Comparison of ENCODE assay signal across 10 mouse cellular contexts in genomic region chr17:70308364-70309231, GRCm38 (mm10).
DNase-seq lines count a peak whose midpoint lies in the region; ATAC-seq and TF ChIP-seq lines count a peak whose summit lies in the region.
"Had no signal": no experiment of that assay in that cellular context is flagged by ENCODE, and none has a peak within 500 bp of the region (broad histone marks: within the 10 kb centered on the region; RNA-seq: fewer than 3 reads in every experiment).

No protein-coding gene starts in this region.

- no peak for TF ChIP-seq POLR2A in thymus, adult 2 months (IDR thresholded peaks at IDR 0.05; ENCODE audit: control insufficient read depth, extremely low read depth, insufficient read depth, low read length, poor library complexity)

- peak; percentile 94 for ATAC-seq in frontal cortex, adult (ENCODE audit: low TSS enrichment)
- ATAC-seq in embryonic facial prominence, embryonic 11.5 days (replicated peaks; ENCODE audit: insufficient number of reproducible peaks, low FRiP score, low TSS enrichment, low read depth), result peak; percentile 44; the same call in 1 of the 2 replicates
- ATAC-seq in hindbrain, embryonic 16.5 days, result peak; percentile 60
- ATAC-seq in neural tube, embryonic 15.5 days (ENCODE audit: low FRiP score), result peak; percentile 63
- ATAC-seq: liver, postnatal 0 days; Patski had no signal

- TF ChIP-seq CTCF in thymus, adult 2 months (IDR thresholded peaks at IDR 0.05; ENCODE audit: borderline replicate concordance, control insufficient read depth, extremely low read depth, insufficient read depth, low read length, poor library complexity), result no peak

- DNase-seq in frontal cortex, postnatal 25 days (ENCODE audit: low spot score in 2 of 2), result no peak
- peak; percentile 38 for DNase-seq in embryonic facial prominence, embryonic 11.5 days (ENCODE audit: low spot score)
- DNase-seq in adrenal gland, adult 2 months, result no peak
- no peak for DNase-seq in thymus, adult 18-20 months
- no peak for DNase-seq in thymus, adult 2 months
- DNase-seq: liver, postnatal 0 days had no signal

- no peak overlapping the region for H3K9ac ChIP-seq in embryonic facial prominence, embryonic 11.5 days (replicated peaks; ENCODE audit: low read length)
- H3K9ac ChIP-seq in hindbrain, embryonic 16.5 days (ENCODE audit: low read depth, low read length), result no peak overlapping the region; the same call in 1 of the 2 replicates
- no peak overlapping the region for H3K9ac ChIP-seq in neural tube, embryonic 15.5 days (replicated peaks)
- H3K9ac ChIP-seq: liver, postnatal 0 days had no signal

- H3K4me1 ChIP-seq in embryonic facial prominence, embryonic 11.5 days (ENCODE audit: control insufficient read depth, insufficient read depth, low read length), result no peaks in the 10 kb centered on the region
- H3K4me1 ChIP-seq in hindbrain, embryonic 16.5 days (ENCODE audit: control insufficient read depth, insufficient read depth, low read depth, low read length), result peaks cover 2% of the 10 kb centered on the region
- peaks cover 18% of the 10 kb centered on the region for H3K4me1 ChIP-seq in neural tube, embryonic 15.5 days
- H3K4me1 ChIP-seq in thymus, adult 2 months (replicated peaks; ENCODE audit: control insufficient read depth, insufficient read depth, low read length), result no peaks in the 10 kb centered on the region

- H3K4me3 ChIP-seq in embryonic facial prominence, embryonic 11.5 days (ENCODE audit: low read depth, low read length), result no peak overlapping the region
- H3K4me3 ChIP-seq in hindbrain, embryonic 16.5 days (ENCODE audit: low read length), result no peak overlapping the region
- no peak overlapping the region for H3K4me3 ChIP-seq in neural tube, embryonic 15.5 days (replicated peaks)
- no peak overlapping the region for H3K4me3 ChIP-seq in thymus, adult 2 months (ENCODE audit: control insufficient read depth, insufficient read depth, low read length)

- no peaks in the 10 kb centered on the region for H3K36me3 ChIP-seq in embryonic facial prominence, embryonic 11.5 days (replicated peaks; ENCODE audit: control insufficient read depth, insufficient read depth, low read depth, low read length)
- no peaks in the 10 kb centered on the region for H3K36me3 ChIP-seq in hindbrain, embryonic 16.5 days (ENCODE audit: control insufficient read depth, insufficient read depth, low read length)
- H3K36me3 ChIP-seq in neural tube, embryonic 15.5 days, result no peaks in the 10 kb centered on the region
- H3K36me3 ChIP-seq in thymus, adult 2 months (ENCODE audit: control insufficient read depth, insufficient read depth, low read length), result no peaks in the 10 kb centered on the region

- H3K9me3 ChIP-seq in embryonic facial prominence, embryonic 11.5 days (replicated peaks; ENCODE audit: control insufficient read depth, low read length), result no peaks in the 10 kb centered on the region
- H3K9me3 ChIP-seq in hindbrain, embryonic 16.5 days (ENCODE audit: control insufficient read depth, low read length), result no peaks in the 10 kb centered on the region
- H3K9me3 ChIP-seq in neural tube, embryonic 15.5 days (replicated peaks), result no peaks in the 10 kb centered on the region

- no peaks in the 10 kb centered on the region for H3K27me3 ChIP-seq in embryonic facial prominence, embryonic 11.5 days (ENCODE audit: control insufficient read depth, insufficient read depth, low read length)
- no peaks in the 10 kb centered on the region for H3K27me3 ChIP-seq in hindbrain, embryonic 16.5 days (replicated peaks; ENCODE audit: control insufficient read depth, insufficient read depth, low read length)
- no peaks in the 10 kb centered on the region for H3K27me3 ChIP-seq in neural tube, embryonic 15.5 days (replicated peaks)
- no peaks in the 10 kb centered on the region for H3K27me3 ChIP-seq in thymus, adult 2 months (ENCODE audit: control insufficient read depth, insufficient read depth, low read length)
- H3K27me3 ChIP-seq: Patski had no signal

- H3K4me2 ChIP-seq in embryonic facial prominence, embryonic 11.5 days (ENCODE audit: low read depth, low read length), result no peak overlapping the region
- no peak overlapping the region for H3K4me2 ChIP-seq in hindbrain, embryonic 16.5 days (ENCODE audit: low read length)
- no peak overlapping the region for H3K4me2 ChIP-seq in neural tube, embryonic 15.5 days

- no peak overlapping the region for H3K27ac ChIP-seq in embryonic facial prominence, embryonic 11.5 days (replicated peaks; ENCODE audit: low read depth, low read length)
- no peak overlapping the region for H3K27ac ChIP-seq in hindbrain, embryonic 16.5 days (ENCODE audit: low read depth, low read length)
- peak overlapping the region; percentile 56 for H3K27ac ChIP-seq in neural tube, embryonic 15.5 days (replicated peaks)
- no peak overlapping the region for H3K27ac ChIP-seq in thymus, adult 2 months (ENCODE audit: control insufficient read depth, insufficient read depth, low read length)

- 61% methylated on average over 22 of the region's 22 CpGs for WGBS in embryonic facial prominence, embryonic 11.5 days
- 63% methylated on average over 22 of the region's 22 CpGs for WGBS in hindbrain, embryonic 16.5 days
- 58% methylated on average over 22 of the region's 22 CpGs for WGBS in neural tube, embryonic 15.5 days
- 88% methylated on average over 22 of the region's 22 CpGs for WGBS in thymus, adult 2 months

Comparison
In these comparisons a context has a peak if more than half of its experiments do, and no peak if none do; other contexts are left out.
1. ATAC-seq: peak in every context shown above with its lines; median percentile 94 in frontal cortex, adult; 63 in neural tube, embryonic 15.5 days; 60 in hindbrain, embryonic 16.5 days; 44 in embryonic facial prominence, embryonic 11.5 days.